Mouse (Mus musculus) cerebellum, adult 2 months (tissue): ENCODE data around the gene Olfr1278.

Experiments used
- CTCF ChIP-seq: fragments of 200-500 bp; IDR thresholded peaks from 2 replicates; pipeline ENCODE4 v1.5.1; 2011; ENCODE audit warnings: low read depth, mild to moderate bottlenecking, control low read depth, low read length, moderate library complexity, borderline replicate concordance; ENCODE audit not compliant: insufficient read depth
- POLR2A ChIP-seq: fragments of 200-500 bp; IDR thresholded peaks from 2 replicates; pipeline ENCODE4 v1.6.1; 2011; ENCODE audit warnings: low read length, control low read depth, borderline replicate concordance; ENCODE audit not compliant: insufficient read depth

- no peak for TF ChIP-seq CTCF
- no peak for TF ChIP-seq POLR2A
Observed at GRCm38 (mm10) chr2:111274006-111274405, 15.9 kb upstream of the Olfr1278 start, which contains the start of gene Olfr1277.
